Mouse (Mus musculus) v-Abl transformed pro-B cells (cell line): ENCODE results near the gene Tcta.
"Not testable (repeated sequence)": the region's sequence is repeated elsewhere in the genome, so short reads cannot be mapped to it uniquely, and the experiment has no call there.

Source experiments
- in situ Hi-C, 2 experiments: fragments of 400-800 bp; cut with MboI; formaldehyde crosslinking; loops; one replicate each; pipeline ENCODE4 v1.15.1; 2025; ENCODE audit not compliant: unreplicated experiment in 2 of 2

The Tcta gene

DNA sequence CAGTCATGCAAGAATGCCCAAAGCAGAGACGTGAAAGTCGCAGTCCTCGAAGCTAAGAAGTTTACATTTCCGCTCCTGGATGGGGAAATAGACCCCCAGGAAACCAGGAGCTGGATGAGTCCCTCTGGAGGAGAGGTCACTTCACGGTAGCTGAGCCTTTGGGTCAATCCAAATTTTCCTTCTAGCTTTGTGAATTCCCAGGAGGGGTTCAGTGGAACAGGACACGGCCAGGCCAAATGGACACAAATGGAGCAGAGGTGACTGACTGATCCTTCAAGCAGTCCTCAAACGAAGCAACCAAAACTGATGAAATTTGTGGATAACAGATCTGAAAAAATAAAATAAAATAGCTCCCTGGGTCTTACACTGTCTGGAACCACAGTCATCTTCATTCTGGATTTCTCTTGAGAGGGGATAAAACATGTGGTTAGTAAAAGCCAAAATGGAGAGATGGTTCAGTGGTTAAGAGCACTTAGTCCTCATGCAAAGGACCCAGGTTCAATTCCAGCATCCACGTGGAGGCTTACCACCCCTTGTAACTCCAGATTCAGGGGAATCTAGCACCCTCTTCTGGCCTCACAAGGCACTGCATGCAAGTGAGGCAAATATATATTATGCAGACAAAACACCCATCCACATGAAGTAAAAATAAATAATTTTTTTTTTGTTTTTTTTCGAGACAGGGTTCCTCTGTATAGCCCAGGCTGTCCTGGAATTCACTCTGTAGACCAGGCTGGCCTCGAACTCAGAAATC lies 27.1 kb downstream of the Tcta start:
- in situ Hi-C loops, result loop anchor here (5.0 to 10.0 kb wide), 3 partner anchors 142 to 182 kb away; no protein-coding TSS in a partner anchor

DNA sequence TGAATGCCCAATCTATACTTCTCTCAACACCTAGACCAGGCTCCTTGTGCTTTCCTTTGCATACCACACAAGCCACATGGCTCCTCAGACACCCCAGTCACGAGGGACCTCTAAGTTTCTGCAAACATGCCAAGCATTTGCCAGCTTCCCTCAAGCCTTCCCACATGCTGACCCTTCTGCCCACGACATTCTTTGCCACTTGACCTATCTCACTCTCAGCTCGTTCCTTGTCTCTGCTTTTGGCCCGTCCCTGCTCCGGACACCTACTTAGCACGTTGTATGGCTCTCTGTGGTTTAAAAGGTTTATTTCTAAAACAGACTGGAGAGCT lies 30.7 kb downstream of the Tcta start:
- in situ Hi-C loops, result loop anchor here (5.0 to 10.0 kb wide), 3 partner anchors 138 to 178 kb away; no protein-coding TSS in a partner anchor

DNA sequence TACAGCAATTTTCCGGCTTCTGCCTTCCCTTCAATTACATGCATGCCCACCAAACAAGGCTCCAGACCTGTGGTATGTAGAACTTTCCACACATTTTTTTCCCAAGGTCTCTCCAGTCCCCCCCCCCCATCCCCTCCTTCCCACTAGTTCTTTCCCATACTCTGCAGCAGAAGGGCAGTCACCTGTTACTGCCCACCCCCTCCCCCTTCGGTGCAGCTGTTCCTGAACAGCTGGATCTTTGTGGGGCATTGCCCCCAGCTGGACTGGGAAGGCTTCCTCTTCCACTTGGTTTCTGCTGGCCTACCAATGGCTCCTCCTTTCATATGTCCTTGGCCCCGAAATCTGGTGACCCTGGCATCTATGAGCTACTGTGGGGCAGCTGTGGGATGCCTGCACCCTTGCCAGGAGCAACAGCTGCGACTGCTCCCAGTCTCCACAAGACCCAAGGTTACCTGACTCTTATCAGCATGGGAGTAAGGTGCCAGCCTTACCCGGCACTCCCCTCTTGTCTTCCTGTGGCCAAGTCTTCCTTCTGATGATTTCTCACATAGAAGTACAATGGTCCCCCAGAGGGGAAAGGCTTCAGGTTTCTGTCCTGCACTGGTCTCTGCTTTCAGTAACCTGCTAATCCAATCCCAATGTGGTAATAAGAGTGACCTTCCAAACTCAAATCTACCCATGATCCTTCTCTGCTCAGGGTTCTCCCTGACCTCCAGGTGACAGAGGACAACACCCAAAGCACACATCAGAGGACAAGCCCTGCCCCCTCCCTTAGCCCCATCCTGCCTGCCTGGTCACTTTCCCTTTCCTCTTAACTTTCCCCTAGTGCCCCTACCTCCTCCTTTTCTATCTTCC lies 31.3 kb downstream of the Tcta start:
- in situ Hi-C loops, result loop anchor here (5.0 to 10.0 kb wide), 4 partner anchors 67 to 177 kb away; no protein-coding TSS in a partner anchor

DNA sequence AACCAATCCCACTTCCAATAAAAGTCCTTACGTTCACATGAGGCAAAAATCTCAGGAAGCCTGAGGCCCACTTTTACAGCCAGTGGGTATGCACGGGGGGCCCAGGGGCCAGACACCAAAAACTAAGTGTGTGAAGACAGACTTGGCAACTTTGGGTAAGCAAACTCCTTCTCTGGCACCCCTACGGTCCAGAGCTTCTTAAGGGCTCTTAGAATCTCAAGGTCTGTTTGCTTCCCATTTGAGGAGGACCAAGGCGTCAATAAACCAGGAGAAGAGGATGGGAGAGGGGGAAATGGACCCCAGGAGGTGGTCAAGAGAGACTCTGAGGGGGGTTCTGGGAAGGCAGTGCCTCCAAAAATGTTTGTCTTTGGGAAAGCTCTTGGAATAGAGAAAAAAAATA lies 32.5 kb downstream of the Tcta start:
- in situ Hi-C loops, result loop anchor here (5.0 to 10.0 kb wide), 2 partner anchors 66 to 139 kb away; no protein-coding TSS in a partner anchor

DNA sequence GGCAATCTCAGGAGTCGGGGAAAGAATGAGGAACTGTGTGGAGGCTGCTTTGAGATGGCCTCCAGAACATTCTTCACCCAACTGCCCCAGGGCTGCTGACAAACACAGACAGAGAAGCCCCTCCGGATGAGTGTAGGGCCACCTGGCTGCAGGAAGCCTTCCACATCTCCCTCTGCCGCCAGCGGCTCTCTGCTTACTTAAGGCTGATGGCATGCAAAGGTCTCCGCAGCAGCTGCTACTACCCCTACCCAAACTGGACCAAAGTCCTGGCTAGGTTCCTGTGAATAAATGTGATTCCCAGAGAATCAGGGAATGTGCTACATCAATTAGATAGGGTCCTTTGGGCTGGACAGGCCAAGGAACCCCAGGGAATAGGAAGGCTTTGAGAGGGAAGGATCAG lies 33.3 kb downstream of the Tcta start:
- in situ Hi-C loops, result loop anchor here (5.0 to 10.0 kb wide), 2 partner anchors 65 to 138 kb away; no protein-coding TSS in a partner anchor

DNA sequence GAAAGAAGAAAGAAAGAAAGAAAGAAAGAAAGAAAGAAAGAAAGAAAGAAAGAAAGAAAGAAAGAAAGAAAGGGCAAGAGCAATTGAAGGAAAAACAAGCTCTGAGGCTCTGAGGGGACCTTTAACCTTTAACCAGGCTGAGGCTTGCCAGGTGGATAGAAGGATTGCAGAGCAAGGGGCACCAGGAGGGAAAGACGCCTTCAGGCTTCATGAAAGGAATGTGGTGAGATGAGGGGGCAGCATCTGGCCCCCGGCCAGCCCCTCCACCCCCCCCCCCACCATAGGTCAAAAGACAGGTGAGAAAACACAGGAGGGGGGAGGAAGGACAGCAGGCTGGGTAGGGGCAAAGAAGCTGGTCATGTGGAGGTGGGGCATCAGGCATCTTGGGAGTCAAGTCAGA lies 34.0 kb downstream of the Tcta start:
- in situ Hi-C loops, result loop anchor here (5.0 to 10.0 kb wide), 2 partner anchors 65 to 137 kb away; no protein-coding TSS in a partner anchor

DNA sequence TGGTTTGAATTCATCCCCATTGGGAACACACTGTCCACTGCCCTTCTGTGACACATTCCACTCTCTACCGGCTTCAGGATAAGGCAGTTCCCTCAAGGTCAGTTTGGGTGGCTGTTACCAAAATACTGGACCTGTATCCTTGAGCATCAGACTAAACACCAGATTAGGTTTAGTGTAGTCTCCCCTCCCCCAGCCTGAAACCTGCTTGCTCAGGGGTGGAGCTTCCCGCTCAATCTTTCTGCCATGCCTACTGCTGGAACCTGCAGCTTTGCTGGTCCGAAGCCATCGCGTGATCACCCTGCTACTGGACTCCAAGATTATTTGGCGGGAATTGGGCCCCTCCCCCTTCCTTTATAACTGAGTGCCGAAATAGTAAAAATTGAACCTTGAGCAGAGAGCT lies 37.3 kb downstream of the Tcta start:
- in situ Hi-C loops, result not testable (repeated sequence)

DNA sequence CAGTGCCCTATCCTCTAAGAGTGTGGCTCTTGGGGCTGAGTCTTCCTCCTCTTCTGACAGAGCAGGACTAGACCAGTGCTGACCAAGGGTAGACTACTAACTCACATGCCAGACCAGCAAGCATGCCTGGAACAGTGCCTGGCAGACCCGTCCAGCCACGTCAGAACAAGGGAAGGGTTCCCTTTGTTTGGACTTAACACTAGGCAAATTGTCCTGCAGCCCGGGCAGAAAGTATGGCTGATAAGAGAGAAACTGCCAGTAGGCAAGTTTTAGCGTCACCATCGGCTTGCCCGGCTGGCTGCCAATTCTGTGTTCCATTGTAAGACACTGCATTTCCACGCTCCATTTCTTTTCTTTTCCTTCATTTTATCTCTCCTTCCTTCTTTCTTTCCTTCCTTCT lies 38.3 kb downstream of the Tcta start:
- in situ Hi-C loops, result no loop called here

DNA sequence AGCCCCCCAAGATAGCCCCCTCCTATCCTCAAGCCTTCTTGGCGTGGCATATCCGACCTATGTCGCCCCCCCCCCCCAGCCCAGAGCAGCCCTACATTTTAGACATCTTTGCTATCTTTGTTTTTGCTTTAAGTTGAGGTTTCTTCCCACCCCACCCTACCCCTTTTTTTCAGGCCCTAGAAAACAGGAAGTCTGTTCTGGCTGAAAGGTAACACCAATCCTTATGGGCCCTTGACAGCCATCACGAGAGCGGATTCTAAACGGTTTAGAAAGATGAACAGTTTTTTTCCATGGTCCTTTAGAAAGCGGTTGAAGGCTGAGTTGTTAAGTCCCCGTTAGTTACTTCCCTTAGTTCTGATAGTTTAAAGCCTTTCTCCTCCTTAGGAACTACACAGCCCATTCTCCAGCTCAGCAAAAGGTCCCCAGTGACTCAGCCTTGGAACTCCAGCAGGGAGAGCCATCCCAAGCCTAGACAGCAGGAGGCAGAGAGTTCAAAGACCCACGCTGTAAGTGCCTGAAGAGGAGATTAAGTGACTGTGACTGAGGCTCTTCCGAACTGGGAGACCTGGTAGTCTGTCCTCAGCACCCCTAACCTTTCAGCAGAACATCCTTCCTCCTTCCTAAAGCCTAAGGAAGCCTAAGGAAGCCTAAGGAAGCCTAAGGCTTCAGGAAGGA lies 39.6 kb downstream of the Tcta start:
- in situ Hi-C loops, result no loop called here

DNA sequence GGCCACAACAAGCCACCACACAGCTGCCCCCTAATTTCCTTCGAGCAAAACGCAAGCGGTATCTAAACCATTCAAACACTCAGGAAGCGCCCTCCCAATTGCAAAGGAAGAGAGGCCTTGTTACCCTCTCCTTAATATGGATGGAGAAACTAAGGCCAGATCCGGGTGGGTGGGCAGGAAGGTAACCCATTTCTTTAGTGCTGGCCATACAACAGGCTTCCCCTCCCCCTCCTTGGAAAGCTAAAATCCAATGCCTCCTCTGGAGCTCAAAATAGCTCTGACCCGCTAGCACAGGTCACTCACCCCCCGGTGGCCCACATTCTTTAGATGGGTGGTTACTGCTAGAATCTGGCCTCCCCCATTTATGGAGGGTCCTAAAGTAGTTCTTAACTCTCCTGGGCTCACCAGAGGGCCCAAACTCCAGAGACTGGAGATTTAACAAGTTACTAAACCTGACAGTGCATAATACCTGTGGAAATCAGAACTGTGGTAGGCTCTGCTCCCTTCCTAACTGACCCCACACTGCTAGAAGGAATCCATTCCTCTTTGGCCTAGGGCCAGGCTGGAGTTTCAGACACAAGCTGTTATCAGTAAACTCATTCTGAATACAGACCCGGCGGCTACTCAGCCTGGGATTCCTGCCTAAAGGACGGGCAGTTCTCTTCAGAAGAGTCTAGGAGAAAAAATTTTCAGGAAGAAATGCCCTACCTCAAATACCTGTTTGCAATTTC lies 41.6 kb downstream of the Tcta start:
- in situ Hi-C loops, result no loop called here

DNA sequence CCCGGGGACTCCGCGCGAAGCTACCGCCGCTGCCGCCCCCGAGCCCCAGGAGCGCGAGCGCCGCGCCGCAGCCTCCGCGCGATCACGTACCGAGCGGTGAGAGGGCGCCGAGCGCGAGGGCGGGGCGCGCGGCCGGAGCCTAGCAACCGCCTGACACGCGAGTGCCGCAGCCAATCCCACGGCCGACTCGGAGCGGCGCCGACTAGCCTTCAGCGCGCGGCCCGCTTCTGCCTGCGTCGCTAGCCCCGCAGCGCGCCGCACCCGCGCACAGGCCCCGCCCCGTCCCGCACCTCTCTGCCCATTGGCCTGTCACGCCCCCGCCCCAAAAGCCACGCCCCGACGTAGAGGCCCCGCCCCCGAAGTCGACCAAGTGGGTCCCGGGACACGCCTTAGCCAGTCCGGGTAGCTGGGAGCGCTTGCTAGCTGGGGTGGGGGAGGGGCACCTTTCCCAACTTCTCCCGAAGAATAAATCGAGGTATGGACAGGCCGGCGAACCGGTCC lies 42.2 kb downstream of the Tcta start, which contains the start of gene Dag1:
Gene Dag1, minus strand, starts transcription at position 269 of the 501 bp plus-strand sequence.
- in situ Hi-C loops, result no loop called here

DNA sequence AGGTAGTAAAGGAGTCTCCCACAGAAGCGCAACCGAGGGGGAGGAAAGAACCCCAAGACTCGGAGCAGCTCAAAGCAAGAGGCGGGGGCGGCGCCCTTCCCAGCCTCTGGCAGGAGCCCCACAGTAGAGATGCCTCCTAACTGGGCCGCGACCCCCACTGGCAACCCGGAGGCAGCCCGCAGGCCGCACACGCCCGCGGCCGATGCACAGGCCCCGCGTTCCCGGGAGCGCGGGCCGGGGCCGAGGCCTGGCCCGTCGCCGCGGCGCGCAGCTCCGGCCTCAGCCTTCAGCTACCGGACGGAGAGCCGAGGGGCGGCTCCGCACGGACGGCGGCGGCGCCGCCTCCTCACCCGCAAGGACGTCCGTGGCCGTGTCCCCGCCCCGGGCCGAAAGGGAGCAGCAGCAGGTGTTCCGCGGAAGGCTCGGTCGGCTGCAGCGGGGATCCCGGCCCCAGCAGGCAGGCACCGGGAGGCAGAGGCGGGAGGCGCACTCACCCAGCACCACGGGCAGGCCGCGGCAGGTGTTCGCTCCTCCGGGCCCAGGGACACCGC lies 42.8 kb downstream of the Tcta start:
- in situ Hi-C loops, result no loop called here

DNA sequence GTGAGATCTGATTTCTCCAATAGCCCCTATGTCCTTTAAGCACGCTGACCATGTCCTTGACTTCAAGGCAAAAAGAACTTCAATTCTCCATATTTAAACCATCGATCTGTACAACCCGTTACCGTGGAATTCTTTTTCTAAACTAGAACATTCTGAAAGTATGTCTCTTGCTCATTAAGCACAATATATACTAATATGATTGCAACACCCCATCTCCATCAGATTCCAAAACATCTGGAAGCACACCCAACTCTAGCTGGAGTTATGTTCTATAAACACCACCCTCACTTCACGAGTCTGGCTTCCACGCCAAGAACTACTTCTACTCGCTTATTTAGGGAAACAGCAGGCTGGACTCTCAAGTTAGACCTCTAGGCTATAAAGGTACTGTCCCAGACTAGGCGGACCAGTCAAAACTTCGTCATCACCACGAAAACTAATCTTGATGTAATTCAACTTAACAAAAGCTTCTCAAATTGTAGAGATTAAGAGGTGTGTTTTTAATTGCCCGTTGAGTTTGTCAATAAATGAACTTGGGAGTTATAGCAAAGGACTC lies 43.4 kb downstream of the Tcta start:
- in situ Hi-C loops, result no loop called here

DNA sequence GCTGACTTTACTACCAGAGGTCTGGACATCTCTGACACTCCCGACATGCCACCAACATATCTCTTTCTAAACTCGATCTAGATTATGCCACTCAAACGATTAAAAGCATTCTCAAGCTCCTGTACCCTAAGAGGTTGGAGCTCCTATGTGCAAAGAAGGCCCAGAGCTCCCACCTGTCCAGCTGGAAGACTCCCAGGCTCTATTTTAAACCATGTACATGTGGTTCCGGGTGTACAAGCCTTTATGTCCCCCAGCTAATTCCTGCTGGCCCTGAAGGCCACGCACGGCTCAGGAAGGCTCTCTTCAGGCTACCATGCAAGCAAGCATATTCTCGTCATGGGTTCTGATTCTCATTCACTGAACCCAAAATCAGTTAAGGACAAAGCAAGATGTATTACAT lies 44.1 kb downstream of the Tcta start:
- in situ Hi-C loops, result no loop called here

DNA sequence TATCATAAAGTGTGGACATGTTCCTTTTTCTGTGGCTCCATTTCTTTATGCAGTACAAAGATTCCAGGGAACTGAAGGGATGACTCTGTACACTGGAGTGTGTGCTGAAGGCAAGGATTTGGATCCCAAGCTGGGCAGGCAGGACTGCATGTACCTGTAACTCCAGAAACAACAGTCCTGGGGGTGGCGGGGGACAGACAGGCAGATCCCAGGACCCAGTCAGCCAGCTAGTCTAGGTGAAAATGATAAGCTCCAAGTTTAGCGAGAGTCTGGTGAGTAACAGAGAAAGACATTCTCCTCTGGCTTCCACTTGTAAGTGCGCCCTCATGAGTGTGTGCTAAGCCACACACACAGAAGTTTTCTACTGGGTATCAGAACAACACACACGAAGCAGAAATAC lies 45.4 kb downstream of the Tcta start:
- in situ Hi-C loops, result no loop called here
